Mouse (Mus musculus): ENCODE measurements around the gene Morn4. TPM values are rescaled to one million over a fixed set of nuclear protein-coding genes. Genes with fewer than 3 reads are reported as not detected.

The Morn4 gene
- 0.09 and 0.50 TPM in 2 replicates for polyA plus RNA-seq (2012; ENCODE audit: low replicate concordance)

GRCm38 (mm10) chr19:42086166-42086565 is at the start of gene Morn4:
Gene Morn4 (minus strand): TSS chr19:42086357.

GRCm38 (mm10) chr19:42128787-42129508 is 42.8 kb upstream of the Morn4 start, which contains the start of gene Avpi1:
Gene Avpi1 (minus strand): TSS chr19:42129059.

GRCm38 (mm10) chr19:42089748-42090595 is 3.8 kb upstream of the Morn4 start, which contains the start of gene Pi4k2a:
Gene Pi4k2a (plus strand): TSS chr19:42090470.

GRCm38 (mm10) chr19:42051948-42052347 is 34.2 kb downstream of the Morn4 start, which contains the start of gene 4933411K16Rik:
Gene 4933411K16Rik (plus strand): TSS chr19:42052248.

GRCm38 (mm10) chr19:42045269-42046102 is 40.7 kb downstream of the Morn4 start, which contains the start of gene Hoga1:
Gene Hoga1 (plus strand): TSS chr19:42045610.

GRCm38 (mm10) chr19:42035456-42036248 is 50.5 kb downstream of the Morn4 start, which contains the start of gene Ankrd2:
Gene Ankrd2 (plus strand): TSS chr19:42036000.

Other genes with a start within 250 kb of the Morn4 start
- 22.1 and 29.2 TPM in 2 replicates for gene Frat2, start 238.2 kb downstream of the Morn4 start, polyA plus RNA-seq (2012; ENCODE audit: low replicate concordance)
- gene Rrp12, start 190.2 kb downstream of the Morn4 start, polyA plus RNA-seq (2012; ENCODE audit: low replicate concordance), result 14.9 and 24.9 TPM in 2 replicates
- 45.6 and 62.6 TPM in 2 replicates for gene Pgam1, start 174.4 kb downstream of the Morn4 start, polyA plus RNA-seq (2012; ENCODE audit: low replicate concordance)
- gene Exosc1, start 152.9 kb downstream of the Morn4 start, polyA plus RNA-seq (2012; ENCODE audit: low replicate concordance), result 5.5 and 21.0 TPM in 2 replicates
- gene Zdhhc16, start 152.9 kb downstream of the Morn4 start, polyA plus RNA-seq (2012; ENCODE audit: low replicate concordance), result 20.4 and 33.6 TPM in 2 replicates
- gene Mms19, start 105.2 kb downstream of the Morn4 start, polyA plus RNA-seq (2012; ENCODE audit: low replicate concordance), result 5.1 and 29.0 TPM in 2 replicates
- 6.3 and 8.7 TPM in 2 replicates for gene Ubtd1, start 104.6 kb downstream of the Morn4 start, polyA plus RNA-seq (2012; ENCODE audit: low replicate concordance)
- 0.55 and 1.0 TPM in 2 replicates for gene Ankrd2, start 50.4 kb downstream of the Morn4 start, polyA plus RNA-seq (2012; ENCODE audit: low replicate concordance)
- gene Hoga1, start 40.7 kb downstream of the Morn4 start, polyA plus RNA-seq (2012; ENCODE audit: low replicate concordance), result not detected in 2 replicates
- gene 4933411K16Rik, start 34.1 kb downstream of the Morn4 start, polyA plus RNA-seq (2012; ENCODE audit: low replicate concordance), result not detected in 2 replicates
- 16.8 and 26.8 TPM in 2 replicates for gene Pi4k2a, start 4.1 kb upstream of the Morn4 start, polyA plus RNA-seq (2012; ENCODE audit: low replicate concordance)
- gene Avpi1, start 42.7 kb upstream of the Morn4 start, polyA plus RNA-seq (2012; ENCODE audit: low replicate concordance), result 4.4 and 14.3 TPM in 2 replicates
- 4.7 and 6.3 TPM in 2 replicates for gene Marveld1, start 61.0 kb upstream of the Morn4 start, polyA plus RNA-seq (2012; ENCODE audit: low replicate concordance)
- gene Zfyve27, start 77.6 kb upstream of the Morn4 start, polyA plus RNA-seq (2012; ENCODE audit: low replicate concordance), result 14.8 and 15.6 TPM in 2 replicates
- gene Sfrp5, start 115.9 kb upstream of the Morn4 start, polyA plus RNA-seq (2012; ENCODE audit: low replicate concordance), result not detected in 2 replicates
- not detected in 2 replicates for gene Golga7b, start 161.2 kb upstream of the Morn4 start, polyA plus RNA-seq (2012; ENCODE audit: low replicate concordance)